In genomic region chr19:10949558-10949957, GRCm38 (mm10) we compare ENCODE assay signal across 8 mouse cellular contexts. TPM values are rescaled to one million over a fixed set of nuclear protein-coding genes. Genes with fewer than 3 reads are reported as not detected.
DNase-seq lines count a peak whose midpoint lies in the region; ATAC-seq and TF ChIP-seq lines count a peak whose summit lies in the region.

No protein-coding gene starts in this region.

- H3K4me3 ChIP-seq in kidney, embryonic 16.5 days (ENCODE audit: low read length): peak overlapping the region; percentile 89
- peak overlapping the region; percentile 98 for H3K4me3 ChIP-seq in embryonic facial prominence, embryonic 10.5 days
- H3K4me3 ChIP-seq in hindbrain, postnatal 0 days (ENCODE audit: low read length): peak overlapping the region; percentile 51
- peak overlapping the region; percentile 69 for H3K4me3 ChIP-seq in midbrain, embryonic 16.5 days (ENCODE audit: low read depth, low read length)

- no peak for DNase-seq in kidney, adult 18-20 months
- no peak for DNase-seq in embryonic facial prominence, embryonic 10.5 days (ENCODE audit: low spot score)
- no peak for DNase-seq in hindbrain, postnatal 0 days (ENCODE audit: low spot score)
- no peak for DNase-seq in urinary bladder, postnatal 4 days (ENCODE audit: low spot score in 2 of 2)
- DNase-seq in natural killer cell, adult 2 months (ENCODE audit: low spot score in 2 of 2): no peak
- no peak for DNase-seq in left cerebral cortex, adult 8-10 months (ENCODE audit: low spot score in 2 of 2)

- ATAC-seq in kidney, embryonic 16.5 days (ENCODE audit: low FRiP score, low TSS enrichment): no peak
- ATAC-seq in hindbrain, postnatal 0 days: peak; percentile 13
- ATAC-seq in midbrain, embryonic 16.5 days: peak; percentile 37

- H3K27me3 ChIP-seq in kidney, embryonic 16.5 days (ENCODE audit: insufficient read depth, low read length): no peaks in the 10 kb centered on the region
- H3K27me3 ChIP-seq in embryonic facial prominence, embryonic 10.5 days (replicated peaks; ENCODE audit: low read depth, poor library complexity, severe bottlenecking): no peaks in the 10 kb centered on the region
- H3K27me3 ChIP-seq in hindbrain, postnatal 0 days (ENCODE audit: insufficient read depth, low read length): no peaks in the 10 kb centered on the region
- H3K27me3 ChIP-seq in midbrain, embryonic 16.5 days (ENCODE audit: control insufficient read depth, insufficient read depth, low read depth, low read length): no peaks in the 10 kb centered on the region

- H3K4me2 ChIP-seq in kidney, embryonic 16.5 days (replicated peaks; ENCODE audit: low read depth, low read length): peak overlapping the region; percentile 100
- H3K4me2 ChIP-seq in hindbrain, postnatal 0 days (ENCODE audit: low read depth, low read length): peak overlapping the region; percentile 95
- peak overlapping the region; percentile 100 for H3K4me2 ChIP-seq in midbrain, embryonic 16.5 days (ENCODE audit: low read length)

- H3K9ac ChIP-seq in kidney, embryonic 16.5 days (replicated peaks; ENCODE audit: low read length): peak overlapping the region; percentile 70
- H3K9ac ChIP-seq in hindbrain, postnatal 0 days (replicated peaks; ENCODE audit: low read length): peak overlapping the region; percentile 83; the same call in 1 of the 2 replicates
- 0 out of 2 replicates have a peak overlapping the region, but pooled peaks have one; percentile 57 for H3K9ac ChIP-seq in midbrain, embryonic 16.5 days (ENCODE audit: low read depth, low read length)

- H3K36me3 ChIP-seq in kidney, embryonic 16.5 days (ENCODE audit: insufficient read depth, low read length): peaks cover 8% of the 10 kb centered on the region
- H3K36me3 ChIP-seq in embryonic facial prominence, embryonic 10.5 days (replicated peaks): peaks cover 29% of the 10 kb centered on the region
- peaks cover 7% of the 10 kb centered on the region for H3K36me3 ChIP-seq in hindbrain, postnatal 0 days (ENCODE audit: insufficient read depth, low read length)
- H3K36me3 ChIP-seq in midbrain, embryonic 16.5 days (ENCODE audit: control insufficient read depth, insufficient read depth, low read length): peaks cover 7% of the 10 kb centered on the region

- 33% methylated on average over 9 of the region's 9 CpGs for WGBS in kidney, embryonic 16.5 days
- WGBS in embryonic facial prominence, embryonic 10.5 days: 39% methylated on average over 9 of the region's 9 CpGs
- WGBS in hindbrain, postnatal 0 days: 39% methylated on average over 9 of the region's 9 CpGs
- 29% methylated on average over 9 of the region's 9 CpGs for WGBS in midbrain, embryonic 16.5 days

- peaks cover 31% of the 10 kb centered on the region for H3K4me1 ChIP-seq in kidney, embryonic 16.5 days (ENCODE audit: insufficient read depth, low read length)
- H3K4me1 ChIP-seq in embryonic facial prominence, embryonic 10.5 days: peaks cover 46% of the 10 kb centered on the region
- H3K4me1 ChIP-seq in hindbrain, postnatal 0 days (ENCODE audit: insufficient read depth, low read length): peaks cover 15% of the 10 kb centered on the region; the same call in 1 of the 2 replicates
- H3K4me1 ChIP-seq in midbrain, embryonic 16.5 days (ENCODE audit: control insufficient read depth, insufficient read depth, low read length): peaks cover 28% of the 10 kb centered on the region

- TF ChIP-seq CTCF in hindbrain, postnatal 0 days (IDR thresholded peaks at IDR 0.05; ENCODE audit: low read depth): no peak

- peak overlapping the region; percentile 59; the same call in 1 of the 2 replicates for H3K27ac ChIP-seq in kidney, embryonic 16.5 days (ENCODE audit: low read length)
- H3K27ac ChIP-seq in embryonic facial prominence, embryonic 10.5 days (replicated peaks): peak overlapping the region; percentile 73
- peak overlapping the region; percentile 60 for H3K27ac ChIP-seq in hindbrain, postnatal 0 days
- H3K27ac ChIP-seq in midbrain, embryonic 16.5 days (ENCODE audit: low read length): peak overlapping the region; percentile 50; the same call in 1 of the 2 replicates

- no peaks in the 10 kb centered on the region for H3K9me3 ChIP-seq in kidney, embryonic 16.5 days (ENCODE audit: low read length)
- no peaks in the 10 kb centered on the region for H3K9me3 ChIP-seq in embryonic facial prominence, embryonic 10.5 days
- no peaks in the 10 kb centered on the region for H3K9me3 ChIP-seq in hindbrain, postnatal 0 days (ENCODE audit: low read length)
- H3K9me3 ChIP-seq in midbrain, embryonic 16.5 days (replicated peaks; ENCODE audit: control insufficient read depth, low read length, poor library complexity, severe bottlenecking): no peaks in the 10 kb centered on the region

RNA-seq across cellular contexts. Expression of gene Ccdc86, which starts 0.5 kb away (rescaled TPM):
- 32.2 and 33.5 TPM in 2 replicates for polyA plus RNA-seq in kidney, embryonic 16.5 days (2015; fragmentation: Nextera tagmentation; extraction: Ambion mirVana)
- 47.2 and 51.5 TPM in 2 replicates for polyA plus RNA-seq in embryonic facial prominence, embryonic 10.5 days (2016; fragmentation: Nextera tagmentation; extraction: Ambion mirVana)
- 5.3 and 5.4 TPM in 2 replicates for total RNA-seq in hindbrain, postnatal 0 days (2014; rRNA removed)
- 14.2 and 15.1 TPM in 2 replicates for polyA plus RNA-seq in hindbrain, postnatal 0 days (2015; fragmentation: Nextera tagmentation; extraction: Ambion mirVana)
- polyA plus RNA-seq in midbrain, embryonic 16.5 days (2015; fragmentation: Nextera tagmentation; extraction: Ambion mirVana): 12.8 and 13.5 TPM in 2 replicates
- 1 to 10 TPM; 7.2 to 8.2 (median 7.7) TPM for total RNA-seq in left cerebral cortex, adult 8-10 months (2022)

RNA-seq across cellular contexts. Expression of gene Ptgdr2, which starts 12.6 kb away (rescaled TPM):
- 0.10 TPM in 1 of 2 replicates, not detected in the other for polyA plus RNA-seq in kidney, embryonic 16.5 days (2015; fragmentation: Nextera tagmentation; extraction: Ambion mirVana)
- polyA plus RNA-seq in embryonic facial prominence, embryonic 10.5 days (2016; fragmentation: Nextera tagmentation; extraction: Ambion mirVana): 0.09 TPM in 1 of 2 replicates, not detected in the other
- 0.47 and 1.1 TPM in 2 replicates for total RNA-seq in hindbrain, postnatal 0 days (2014; rRNA removed)
- polyA plus RNA-seq in hindbrain, postnatal 0 days (2015; fragmentation: Nextera tagmentation; extraction: Ambion mirVana): 0.11 and 0.16 TPM in 2 replicates
- polyA plus RNA-seq in midbrain, embryonic 16.5 days (2015; fragmentation: Nextera tagmentation; extraction: Ambion mirVana): 0.09 and 0.14 TPM in 2 replicates
- total RNA-seq in left cerebral cortex, adult 8-10 months (2022): under 1 TPM in 2 of 4 experiments, not detected in 2; 0.17 to 0.19 TPM

RNA-seq across cellular contexts. Expression of gene Ms4a10, which starts 24.9 kb away (rescaled TPM):
- polyA plus RNA-seq in kidney, embryonic 16.5 days (2015; fragmentation: Nextera tagmentation; extraction: Ambion mirVana): not detected in 2 replicates
- not detected in 2 replicates for polyA plus RNA-seq in embryonic facial prominence, embryonic 10.5 days (2016; fragmentation: Nextera tagmentation; extraction: Ambion mirVana)
- total RNA-seq in hindbrain, postnatal 0 days (2014; rRNA removed): not detected in 2 replicates
- polyA plus RNA-seq in hindbrain, postnatal 0 days (2015; fragmentation: Nextera tagmentation; extraction: Ambion mirVana): not detected in 2 replicates
- not detected in 2 replicates for polyA plus RNA-seq in midbrain, embryonic 16.5 days (2015; fragmentation: Nextera tagmentation; extraction: Ambion mirVana)
- total RNA-seq in left cerebral cortex, adult 8-10 months (2022): not detected

RNA-seq across cellular contexts. Expression of gene Zp1, which starts 29.1 kb away (rescaled TPM):
- polyA plus RNA-seq in kidney, embryonic 16.5 days (2015; fragmentation: Nextera tagmentation; extraction: Ambion mirVana): not detected in 2 replicates
- polyA plus RNA-seq in embryonic facial prominence, embryonic 10.5 days (2016; fragmentation: Nextera tagmentation; extraction: Ambion mirVana): not detected in 2 replicates
- 1.2 TPM in 1 of 2 replicates, not detected in the other for total RNA-seq in hindbrain, postnatal 0 days (2014; rRNA removed)
- polyA plus RNA-seq in hindbrain, postnatal 0 days (2015; fragmentation: Nextera tagmentation; extraction: Ambion mirVana): 0.50 and 0.60 TPM in 2 replicates
- 0.58 and 0.89 TPM in 2 replicates for polyA plus RNA-seq in midbrain, embryonic 16.5 days (2015; fragmentation: Nextera tagmentation; extraction: Ambion mirVana)
- 1 to 10 TPM in 1 of 4 experiments, under 1 TPM in 1, not detected in 2; 0.19 to 1.5 TPM for total RNA-seq in left cerebral cortex, adult 8-10 months (2022)

RNA-seq across cellular contexts. Expression of gene Ms4a15, which starts 43.5 kb away (rescaled TPM):
- not detected in 2 replicates for polyA plus RNA-seq in kidney, embryonic 16.5 days (2015; fragmentation: Nextera tagmentation; extraction: Ambion mirVana)
- not detected in 2 replicates for polyA plus RNA-seq in embryonic facial prominence, embryonic 10.5 days (2016; fragmentation: Nextera tagmentation; extraction: Ambion mirVana)
- not detected in 2 replicates for total RNA-seq in hindbrain, postnatal 0 days (2014; rRNA removed)
- not detected in 2 replicates for polyA plus RNA-seq in hindbrain, postnatal 0 days (2015; fragmentation: Nextera tagmentation; extraction: Ambion mirVana)
- not detected in 2 replicates for polyA plus RNA-seq in midbrain, embryonic 16.5 days (2015; fragmentation: Nextera tagmentation; extraction: Ambion mirVana)
- total RNA-seq in left cerebral cortex, adult 8-10 months (2022): 1 to 10 TPM in 1 of 4 experiments, not detected in 3; 1.1 TPM
